Mouse (Mus musculus) ES-E14 (cell line): Measurements from ENCODE around the gene Hk1. TPM values are rescaled to one million over a fixed set of nuclear protein-coding genes. Genes with fewer than 3 reads are reported as not detected.

ENCODE experiments used
- DNase-seq: peaks from one replicate; pipeline ENCODE4 v3.0.0-alpha.2; 2013; ENCODE audit warnings: low read depth, low spot score
- H3K27ac ChIP-seq: 2 replicates; pipeline ENCODE4 v1.5.1; 2012; ENCODE audit warnings: low read depth, mild to moderate bottlenecking, low read length, moderate library complexity, mixed read lengths; ENCODE audit not compliant: poor library complexity, insufficient read depth, severe bottlenecking
- H3K36me3 ChIP-seq: 2 replicates; pipeline ENCODE4 v1.6.1; 2012; ENCODE audit warnings: mild to moderate bottlenecking, low read length, moderate library complexity, mixed read lengths; ENCODE audit not compliant: control insufficient read depth, poor library complexity, insufficient read depth, severe bottlenecking
- H3K4me1 ChIP-seq, 2 experiments: fragments of 150-350 bp in 1 of 2; sonication (generic) in 1 of 2; 2 replicates each; pipeline ENCODE4 v1.6.1; 2012; ENCODE audit warnings: low read length in 2 of 2, mild to moderate bottlenecking in 1 of 2, mixed read lengths in 1 of 2; ENCODE audit not compliant: control insufficient read depth in 2 of 2, insufficient read depth in 2 of 2, poor library complexity in 1 of 2
- H3K4me3 ChIP-seq, 2 experiments: fragments of 150-350 bp in 1 of 2; sonication (generic) in 1 of 2; 2 replicates each; pipeline ENCODE4 v1.5.1; 2012; ENCODE audit warnings: low read length in 2 of 2, low read depth in 1 of 2, mild to moderate bottlenecking in 1 of 2, mixed read lengths in 1 of 2; ENCODE audit not compliant: insufficient read depth in 1 of 2, poor library complexity in 1 of 2, severe bottlenecking in 1 of 2
- H3K9ac ChIP-seq: 2 replicates; pipeline ENCODE4 v1.6.1; 2012; ENCODE audit warnings: low read depth, mild to moderate bottlenecking, low read length, mixed read lengths; ENCODE audit not compliant: poor library complexity, insufficient read depth, severe bottlenecking
- H3K9me3 ChIP-seq: fragments of 150-350 bp; sonication (generic); 2 replicates; pipeline ENCODE4 v1.6.1; 2012; ENCODE audit warnings: low read depth, mild to moderate bottlenecking, low read length; ENCODE audit not compliant: control insufficient read depth, insufficient read depth
- CHD2 ChIP-seq: IDR thresholded peaks from 2 replicates; pipeline ENCODE4 v1.6.1; 2014; ENCODE audit warnings: mild to moderate bottlenecking, low read depth, low read length, inconsistent platforms
- HCFC1 ChIP-seq: IDR thresholded peaks from 2 replicates; pipeline ENCODE4 v1.6.1; 2012; ENCODE audit warnings: low read length, inconsistent platforms, borderline replicate concordance; ENCODE audit not compliant: insufficient read depth
- MAFK ChIP-seq: IDR thresholded peaks from 2 replicates; pipeline ENCODE4 v1.6.1; 2014; ENCODE audit warnings: mild to moderate bottlenecking, low read depth, low read length, inconsistent platforms; ENCODE audit not compliant: insufficient read depth
- ZC3H11A ChIP-seq: IDR thresholded peaks from 2 replicates; pipeline ENCODE4 v1.6.1; 2012; ENCODE audit warnings: low read depth, mild to moderate bottlenecking, inconsistent platforms, low read length, borderline replicate concordance
- ZNF384 ChIP-seq: IDR thresholded peaks from 2 replicates; pipeline ENCODE4 v1.6.1; 2012; ENCODE audit warnings: low read depth, low read length, inconsistent platforms
- in situ Hi-C, 2 experiments: fragments of 600-800 bp; cut with MboI; formaldehyde crosslinking; loops; one replicate each; pipeline ENCODE4 v1.15.1; 2025; ENCODE audit warnings: low sequenced_read_pairs in 2 of 2, inconsistent platforms in 1 of 2; ENCODE audit not compliant: unreplicated experiment in 2 of 2
- total RNA-seq: library from RNA; depleted of rRNA; stranded (reverse); fragments of 300-350 nt; gene quantifications from 2 replicates; pipeline ENCODE4 v1.2.3, GENCODE M21; 2012

Gene Hk1
- total RNA-seq, 1 experiment, result 18.8 TPM

GRCm38 (mm10) chr10:62334686-62335422, 44.9 kb downstream of the Hk1 start:
- H3K4me3 ChIP-seq, result no peak overlapping the region
- TF ChIP-seq CHD2 (no peak), ZC3H11A (no peak), HCFC1 (no peak), ZNF384 (no peak), MAFK (no peak)

DNA sequence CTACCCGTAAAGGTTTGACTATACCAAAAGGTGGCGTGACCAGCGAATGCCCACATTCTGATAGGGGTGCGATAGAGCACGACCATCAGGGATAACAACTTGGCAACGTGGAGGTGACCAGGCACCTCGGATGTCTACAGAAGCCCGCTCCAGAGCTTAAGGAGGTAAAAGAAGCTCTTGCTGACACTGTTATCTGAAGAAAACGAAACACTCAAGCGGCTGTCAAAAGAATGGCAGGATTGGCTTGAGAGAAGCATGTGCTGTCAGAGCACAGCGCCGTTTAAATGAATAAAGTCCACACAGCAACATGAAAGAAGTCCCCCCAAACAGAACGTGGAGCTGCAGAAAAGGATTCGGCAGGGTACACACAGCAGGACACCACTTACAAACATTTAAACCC, 46.4 kb downstream of the Hk1 start:
- H3K36me3 ChIP-seq, result no peaks in the 10 kb centered on the region
- DNase-seq, result no peak
- no peak for TF ChIP-seq HCFC1
- no peak for TF ChIP-seq ZC3H11A
- no peak for TF ChIP-seq CHD2
- no peak for TF ChIP-seq MAFK
- TF ChIP-seq ZNF384, result no peak
- no peaks in the 10 kb centered on the region for H3K9me3 ChIP-seq
- in situ Hi-C loops, result no loop called here
- no peak overlapping the region for H3K9ac ChIP-seq
- no peak overlapping the region for H3K4me3 ChIP-seq
- H3K27ac ChIP-seq, result no peak overlapping the region
- peaks cover 10 to 45% of the 10 kb centered on the region in 2 experiments; a peak in 3 of 4 replicates for H3K4me1 ChIP-seq

More at GRCm38 (mm10) chr10:62334686-62335422, 44.9 kb downstream of the Hk1 start:
- in situ Hi-C loops, result no loop called here
- Histone ChIP-seq H3K4me1 (peaks cover 14 to 52% of the 10 kb centered on the region in 2 experiments), H3K36me3 (no peaks in the 10 kb centered on the region), H3K9me3 (no peaks in the 10 kb centered on the region), H3K27ac (no peak overlapping the region), H3K9ac (no peak overlapping the region)
- DNase-seq, result no peak

GRCm38 (mm10) chr10:62332514-62332913, 47.2 kb downstream of the Hk1 start:
- H3K9me3 ChIP-seq, result no peaks in the 10 kb centered on the region
- H3K36me3 ChIP-seq, result no peaks in the 10 kb centered on the region
- in situ Hi-C loops, result no loop called here
- H3K4me1 ChIP-seq, result peaks cover 10 to 44% of the 10 kb centered on the region in 2 experiments; a peak in 3 of 4 replicates
- no peak for TF ChIP-seq ZNF384
- no peak for TF ChIP-seq MAFK
- TF ChIP-seq CHD2, result no peak
- TF ChIP-seq ZC3H11A, result no peak
- no peak for TF ChIP-seq HCFC1
- H3K27ac ChIP-seq, result no peak overlapping the region
- no peak overlapping the region for H3K9ac ChIP-seq
- DNase-seq, result no peak
- no peak overlapping the region for H3K4me3 ChIP-seq

DNA sequence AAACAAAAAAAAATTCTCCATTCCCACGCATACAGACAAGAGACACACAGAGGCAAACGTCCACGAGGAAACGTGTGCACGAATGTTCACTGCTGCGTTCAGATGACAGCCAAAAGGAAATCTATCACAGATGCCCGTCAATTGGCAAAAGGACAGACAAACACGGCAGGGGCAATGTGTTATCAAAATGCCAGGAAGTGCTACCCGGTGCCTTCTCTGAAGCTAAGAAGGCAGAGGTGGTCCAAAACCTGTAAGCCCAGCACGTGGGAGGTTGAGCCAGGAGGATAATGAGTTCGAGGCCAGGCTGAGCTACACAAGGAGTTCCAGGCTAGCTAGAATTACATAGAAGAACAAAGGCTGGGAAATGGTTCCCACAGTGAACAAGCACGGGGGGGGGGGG, 47.9 kb downstream of the Hk1 start:
- in situ Hi-C loops, result no loop called here
- no peaks in the 10 kb centered on the region for H3K36me3 ChIP-seq
- no peak for DNase-seq
- no peak overlapping the region for H3K9ac ChIP-seq
- no peaks in the 10 kb centered on the region for H3K9me3 ChIP-seq
- H3K4me3 ChIP-seq, result no peak overlapping the region
- H3K27ac ChIP-seq, result no peak overlapping the region
- TF ChIP-seq CHD2, result no peak
- no peak for TF ChIP-seq MAFK
- no peak for TF ChIP-seq ZC3H11A
- TF ChIP-seq HCFC1, result no peak
- no peak for TF ChIP-seq ZNF384
- peaks cover 6 to 49% of the 10 kb centered on the region in 2 experiments; a peak in 3 of 4 replicates for H3K4me1 ChIP-seq

GRCm38 (mm10) chr10:62331296-62331695, 48.4 kb downstream of the Hk1 start:
- H3K4me1 ChIP-seq, result peaks cover 2 to 50% of the 10 kb centered on the region in 2 experiments; a peak in 3 of 4 replicates
- in situ Hi-C loops, result no loop called here
- no peak for DNase-seq
- H3K4me3 ChIP-seq, result no peak overlapping the region
- no peak for TF ChIP-seq ZC3H11A
- 0 out of 2 replicates have a peak overlapping the region, but pooled peaks have one; percentile 1 for H3K9ac ChIP-seq
- H3K27ac ChIP-seq, result no peak overlapping the region
- no peaks in the 10 kb centered on the region for H3K36me3 ChIP-seq
- no peaks in the 10 kb centered on the region for H3K9me3 ChIP-seq
